Mouse (Mus musculus): ENCODE measurements around the gene Slc37a4. TPM values are rescaled to one million over a fixed set of nuclear protein-coding genes. Genes with fewer than 3 reads are reported as not detected.
"Not testable (repeated sequence)": the region's sequence is repeated elsewhere in the genome, so short reads cannot be mapped to it uniquely, and the experiment has no call there.

The Slc37a4 gene
- total RNA-seq, 4 experiments from 2014 or later: 24.0 to 29.5 (median 28.1) TPM

DNA sequence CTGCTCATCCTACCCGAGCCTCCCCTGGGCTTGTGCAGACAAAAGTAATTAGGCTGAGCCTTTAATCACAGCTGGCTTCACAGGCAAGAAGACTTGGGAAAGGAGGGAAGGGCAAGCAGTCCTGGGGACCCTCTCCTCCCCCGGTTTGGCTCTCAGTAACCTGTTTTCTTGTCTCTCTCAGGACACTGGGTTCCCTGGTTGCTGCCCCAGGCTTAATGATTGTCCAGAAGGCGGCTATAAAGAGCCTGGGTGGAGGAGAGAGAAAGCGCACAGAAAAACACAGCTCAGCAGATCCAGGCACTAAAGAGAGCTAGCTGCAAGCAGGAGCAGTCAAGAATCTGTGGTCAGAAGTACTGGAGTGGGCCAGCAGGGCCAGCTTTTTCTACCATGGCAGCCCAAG is 1.4 kb downstream of the Slc37a4 start:
- DNase-seq (ENCODE audit: low spot score in 2 of 2): no peak

GRCm38 (mm10) chr9:44398551-44398950 is 1.9 kb downstream of the Slc37a4 start:
- DNase-seq (ENCODE audit: low spot score in 2 of 2): no peak

- DNase-seq (ENCODE audit: low spot score in 2 of 2): no peak
Measured at GRCm38 (mm10) chr9:44399114-44399794, 2.6 kb downstream of the Slc37a4 start.

DNA sequence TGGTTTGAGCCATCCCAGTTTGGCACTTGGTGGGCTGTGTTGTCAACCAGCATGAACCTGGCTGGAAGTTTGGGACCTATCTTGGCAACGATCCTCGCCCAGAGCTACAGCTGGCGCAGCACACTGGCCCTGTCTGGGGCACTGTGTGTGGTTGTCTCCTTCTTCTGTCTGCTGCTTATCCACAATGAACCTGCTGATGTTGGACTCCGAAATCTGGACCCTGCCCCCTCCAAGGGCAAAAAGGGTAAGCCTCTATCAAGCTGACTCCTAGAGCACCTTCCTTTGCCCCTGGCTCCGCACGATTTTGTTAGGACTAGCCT is 3.1 kb downstream of the Slc37a4 start:
- DNase-seq (ENCODE audit: low spot score in 2 of 2): no peak

DNA sequence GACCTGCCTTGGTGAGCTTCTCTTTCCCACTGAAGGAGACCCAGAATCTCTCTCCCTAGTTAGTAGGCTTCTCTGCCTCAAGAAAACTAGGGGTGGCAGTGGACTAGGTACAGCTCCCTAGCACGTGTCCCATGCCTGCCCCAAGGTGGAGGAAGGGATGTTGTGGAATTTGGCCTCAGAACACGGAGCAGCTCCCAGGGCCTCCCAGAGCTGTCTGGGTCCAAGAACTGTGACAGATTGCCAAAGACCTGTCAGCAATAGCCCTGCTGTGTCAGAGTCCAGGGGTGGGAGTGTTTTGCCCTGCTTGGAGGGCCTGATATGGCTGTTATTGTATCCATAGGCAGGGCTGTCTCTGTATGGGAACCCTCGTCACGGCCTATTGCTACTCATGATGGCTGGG is 4.4 kb downstream of the Slc37a4 start:
- no peak for DNase-seq (ENCODE audit: low spot score in 2 of 2)

- DNase-seq (ENCODE audit: low spot score in 2 of 2): no peak
Measured at GRCm38 (mm10) chr9:44405011-44405410, 8.4 kb downstream of the Slc37a4 start.

DNA sequence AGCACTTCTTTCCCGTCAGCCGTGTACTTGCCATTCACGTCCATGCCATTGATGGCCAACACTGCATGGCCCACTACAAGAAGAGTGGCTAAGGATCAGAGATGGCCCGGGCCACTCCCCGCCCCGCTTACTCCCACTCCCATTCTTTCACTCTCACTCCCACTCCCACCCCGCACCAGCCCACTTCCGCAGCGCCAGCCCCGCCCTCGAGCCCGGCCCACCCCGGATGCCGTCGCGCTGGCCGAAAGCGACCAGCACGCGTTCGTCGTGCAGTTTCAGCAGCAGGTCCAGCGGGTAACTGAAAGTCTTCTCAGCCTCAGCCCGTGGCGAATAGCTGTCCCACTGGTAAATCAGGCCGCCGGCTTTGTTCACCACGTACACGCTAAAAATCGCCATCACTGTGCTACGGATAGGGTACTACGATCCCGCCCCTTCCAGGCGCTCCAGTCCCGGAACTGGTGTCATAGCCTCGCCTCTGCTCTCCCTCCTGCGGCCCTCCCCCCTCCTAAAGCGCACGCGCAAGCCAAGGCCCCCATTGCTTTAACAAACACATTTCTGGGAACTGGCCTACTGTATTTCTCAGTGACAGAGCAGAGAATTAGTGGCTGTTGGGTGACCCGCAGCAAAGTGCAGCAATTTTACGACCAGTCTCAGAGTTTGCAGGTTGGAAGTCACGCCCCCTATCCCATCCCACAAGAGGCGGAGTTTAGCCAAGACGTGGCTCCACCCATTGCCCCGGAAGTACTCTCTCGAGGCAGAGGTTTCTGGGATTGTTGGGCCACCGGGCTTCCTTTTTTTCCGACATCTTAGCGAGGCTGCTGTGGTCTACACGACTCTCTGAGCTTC is 10.5 kb downstream of the Slc37a4 start, which contains the start of the genes Rps25 and Trappc4:
Gene Rps25, plus strand, starts transcription at position 234 of the 846 bp plus-strand sequence.
Gene Trappc4, minus strand, starts transcription at position 695 of the 846 bp plus-strand sequence.
- DNase-seq (ENCODE audit: low spot score in 2 of 2): peak; percentile 90 to 92

DNA sequence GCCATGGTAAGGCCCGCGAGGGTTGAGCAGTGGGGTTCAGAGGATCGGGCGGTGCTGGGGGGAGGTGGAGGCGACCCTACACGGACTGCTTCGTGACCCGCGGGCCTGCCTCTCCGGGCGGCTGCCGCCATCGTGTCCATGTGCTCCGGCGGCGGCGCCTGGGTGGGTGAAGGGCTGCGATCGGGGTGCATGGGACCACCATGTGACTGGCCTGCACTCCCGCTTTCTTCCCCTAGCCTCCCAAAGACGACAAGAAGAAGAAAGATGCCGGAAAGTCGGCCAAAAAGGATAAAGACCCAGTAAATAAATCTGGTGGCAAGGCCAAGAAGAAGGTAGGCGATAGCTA is 11.1 kb downstream of the Slc37a4 start:
- no peak for DNase-seq (ENCODE audit: low spot score in 2 of 2)

DNA sequence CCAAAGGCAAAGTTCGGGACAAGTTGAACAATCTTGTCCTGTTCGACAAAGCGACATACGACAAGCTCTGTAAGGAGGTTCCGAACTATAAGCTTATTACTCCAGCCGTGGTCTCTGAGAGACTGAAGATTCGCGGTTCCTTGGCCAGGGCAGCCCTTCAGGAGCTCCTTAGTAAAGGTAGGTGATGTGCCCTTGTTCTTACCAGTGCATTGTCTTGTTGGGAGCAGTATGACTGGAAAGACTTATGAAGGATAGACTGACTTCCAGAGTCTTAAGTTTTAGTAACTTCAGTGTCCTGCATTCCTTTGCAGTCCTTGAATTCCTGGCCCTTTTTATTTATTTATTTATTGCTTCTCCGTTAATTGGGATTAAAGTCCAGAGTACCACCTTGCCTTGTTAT is 12.0 kb downstream of the Slc37a4 start:
- DNase-seq (ENCODE audit: low spot score in 2 of 2): not testable (repeated sequence)

DNA sequence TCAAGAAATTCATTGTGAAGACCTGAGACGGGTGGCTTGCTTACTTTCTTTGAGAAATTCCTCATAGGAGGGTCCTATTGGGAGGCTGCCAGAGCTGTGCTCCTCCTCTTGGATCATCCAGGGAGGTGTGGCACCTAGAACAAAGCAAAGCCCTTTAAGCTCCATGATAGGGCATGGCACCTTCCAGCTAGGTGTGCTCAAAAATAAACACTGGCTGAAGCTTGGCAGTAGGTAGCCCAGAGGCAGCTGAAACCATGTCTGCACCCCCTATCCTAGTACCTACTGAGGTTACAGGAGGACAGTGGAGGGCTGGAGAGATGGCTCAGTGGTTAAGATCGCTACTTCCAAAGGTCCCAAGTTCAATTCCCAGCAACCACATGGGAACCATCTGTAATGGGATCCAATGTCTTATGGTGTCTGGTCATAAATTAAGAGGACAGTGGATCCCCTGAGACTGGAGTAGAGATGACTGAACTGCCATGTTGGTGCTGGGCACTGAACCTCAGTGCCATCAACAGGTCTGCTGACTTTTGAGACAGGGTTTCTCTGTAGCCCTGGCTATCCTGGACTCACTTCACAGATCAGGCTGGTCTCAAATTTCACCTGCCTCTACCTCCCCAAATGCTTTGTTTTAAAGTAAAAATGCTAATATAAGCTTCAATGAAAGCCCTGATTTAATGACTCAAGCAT is 14.1 kb downstream of the Slc37a4 start:
- DNase-seq (ENCODE audit: low spot score in 2 of 2): no peak

- no peak for DNase-seq (ENCODE audit: low spot score in 2 of 2)
Measured at GRCm38 (mm10) chr9:44411601-44412130, 15.0 kb downstream of the Slc37a4 start.

DNA sequence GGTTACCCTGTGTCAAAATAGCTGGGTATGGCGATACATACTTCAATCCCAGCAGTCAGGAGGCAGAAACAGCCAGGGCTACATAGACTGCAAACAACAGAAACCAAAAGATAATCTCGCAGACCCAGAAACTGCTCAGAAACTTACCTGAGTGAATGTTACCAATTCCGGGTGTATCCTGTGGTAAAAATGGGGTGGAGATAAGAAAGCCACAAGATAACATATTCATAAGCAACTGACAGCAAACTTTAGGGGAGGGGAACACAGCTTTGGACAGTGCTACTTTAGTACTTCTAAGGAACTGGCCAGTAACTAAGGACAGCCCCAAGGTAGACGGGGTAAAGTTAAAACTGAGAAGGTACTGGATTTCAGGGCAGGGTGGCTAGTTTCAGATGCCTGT is 15.7 kb downstream of the Slc37a4 start:
- no peak for DNase-seq (ENCODE audit: low spot score in 2 of 2)

DNA sequence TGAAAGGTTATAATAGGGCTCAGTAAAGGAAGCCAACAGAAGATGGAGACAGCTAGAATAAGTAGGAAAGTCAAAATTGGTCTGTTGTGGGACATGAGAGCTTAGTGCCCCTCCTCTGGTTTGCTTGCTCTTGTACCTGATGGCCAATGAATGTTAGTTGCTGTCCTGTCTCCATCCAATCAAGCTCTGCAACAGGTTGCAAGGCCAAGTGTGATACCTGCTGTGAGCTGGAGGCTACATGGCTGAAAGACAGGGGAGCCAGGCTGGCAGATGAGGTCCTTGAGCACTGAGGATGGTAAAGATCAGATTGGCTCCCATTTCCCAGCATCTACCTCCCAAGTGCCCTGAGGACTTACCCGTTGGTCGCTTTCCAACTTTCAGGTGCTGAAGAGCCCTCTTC is 16.1 kb downstream of the Slc37a4 start:
- DNase-seq (ENCODE audit: low spot score in 2 of 2): no peak

GRCm38 (mm10) chr9:44417156-44417891 is 20.7 kb downstream of the Slc37a4 start:
- DNase-seq (ENCODE audit: low spot score in 2 of 2): no peak

GRCm38 (mm10) chr9:44417892-44418363 is 21.3 kb downstream of the Slc37a4 start:
- peak; percentile 91 to 95 for DNase-seq (ENCODE audit: low spot score in 2 of 2)

DNA sequence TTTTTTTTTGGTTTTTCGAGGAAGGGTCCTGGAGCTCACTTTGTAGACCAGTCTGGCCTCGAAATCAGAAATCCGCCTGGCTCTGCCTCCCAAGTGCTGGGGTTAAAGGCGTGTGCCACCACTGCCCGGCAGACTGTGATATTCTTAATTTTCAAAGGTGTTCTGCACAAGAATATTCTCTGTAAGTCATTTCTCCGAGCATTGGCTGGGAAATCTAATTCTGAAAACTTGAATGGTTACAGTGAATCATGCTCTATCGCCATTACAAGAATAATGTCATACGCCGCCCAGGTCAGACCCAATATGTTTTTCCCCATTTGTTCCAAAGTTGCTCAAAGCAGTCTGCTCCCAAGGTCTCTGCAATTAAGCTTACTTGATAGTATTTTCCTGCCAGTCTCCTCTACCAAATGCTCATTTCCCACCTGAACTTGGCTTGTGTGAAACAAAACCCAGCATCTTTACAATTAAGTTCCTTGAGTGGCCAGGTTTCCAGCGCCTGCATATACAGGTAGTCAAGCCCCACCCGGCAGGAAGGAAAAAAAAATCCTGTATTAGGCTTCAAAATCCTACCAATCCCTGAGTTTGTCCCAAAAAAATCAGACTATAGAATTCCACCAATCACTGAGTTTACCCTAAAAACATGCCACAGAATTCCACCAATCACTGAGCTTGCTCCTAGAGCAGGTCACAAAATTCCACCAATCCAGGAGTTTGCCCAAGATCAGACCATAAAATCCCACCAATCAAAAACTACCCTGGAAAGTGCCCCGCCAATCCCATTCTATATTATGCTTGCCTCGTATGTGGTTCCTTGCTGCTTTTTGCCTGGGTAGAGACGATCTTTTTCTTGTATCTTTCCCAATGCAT is 22.1 kb downstream of the Slc37a4 start, which contains the start of gene Ccdc84:
Gene Ccdc84, minus strand, starts transcription at position 51 of the 867 bp plus-strand sequence.
- DNase-seq (ENCODE audit: low spot score in 2 of 2): no peak

- DNase-seq (ENCODE audit: low spot score in 2 of 2): not testable (repeated sequence)
Measured at GRCm38 (mm10) chr9:44419730-44420129, 23.1 kb downstream of the Slc37a4 start.

- no peak for DNase-seq (ENCODE audit: low spot score in 2 of 2)
Measured at GRCm38 (mm10) chr9:44420280-44420898, 23.7 kb downstream of the Slc37a4 start.

- no peak for DNase-seq (ENCODE audit: low spot score in 2 of 2)
Measured at GRCm38 (mm10) chr9:44423576-44423975, 26.9 kb downstream of the Slc37a4 start.
